Mouse (Mus musculus) G1E (cell line): ENCODE data around the gene Fndc1.

Experiments
- CTCF ChIP-seq: IDR thresholded peaks from 2 replicates; pipeline ENCODE4 v1.5.1; 2012; ENCODE audit warnings: low read depth, low read length, inconsistent platforms, mixed read lengths
- GATA1 ChIP-seq: IDR thresholded peaks from 2 replicates; pipeline ENCODE4 v1.6.1; 2012; ENCODE audit warnings: borderline replicate concordance, low read length, inconsistent platforms, mixed read lengths
- TAL1 ChIP-seq: conservative IDR thresholded peaks from 2 replicates; pipeline ENCODE4 v1.6.1; 2012; ENCODE audit warnings: low read depth, low read length, inconsistent platforms, mixed read lengths

DNA sequence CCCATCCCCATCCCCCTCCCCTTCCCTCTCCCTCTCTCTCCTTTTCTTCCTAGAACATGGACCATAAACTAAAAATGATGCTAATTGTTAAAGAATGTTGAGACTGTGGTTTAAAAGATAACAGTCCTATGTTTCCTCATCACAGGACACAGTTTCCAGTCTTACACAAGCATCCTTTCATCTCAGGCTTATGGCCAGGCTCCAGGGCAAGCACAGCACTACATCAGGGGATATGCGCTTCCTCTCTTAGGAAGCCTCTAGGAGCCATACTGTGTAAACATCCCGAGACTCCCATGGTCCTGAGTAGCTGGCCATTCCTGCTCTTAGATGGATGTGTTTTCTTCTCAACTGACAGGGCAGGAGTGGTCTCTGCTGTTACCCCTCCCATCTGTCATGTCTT lies 114.1 kb downstream of the Fndc1 start:
- no peak for TF ChIP-seq CTCF
- no peak for TF ChIP-seq TAL1
- no peak for TF ChIP-seq GATA1
